Mouse (Mus musculus): ENCODE data around the gene Lnx2. TPM values are rescaled to one million over a fixed set of nuclear protein-coding genes. Genes with fewer than 3 reads are reported as not detected.

Gene Lnx2
- polyA plus RNA-seq, 1 experiment from 2014 or later: 10.8 TPM

- Histone ChIP-seq H3K4me1 (no peaks in the 10 kb centered on the region), H3K4me3 (no peak overlapping the region), H3K4me2 (replicated peaks) (no peak overlapping the region), H3K9ac (replicated peaks) (no peak overlapping the region), H3K27me3 (no peaks in the 10 kb centered on the region), H3K36me3 (no peaks in the 10 kb centered on the region), H3K9me3 (no peaks in the 10 kb centered on the region), H3K27ac (replicated peaks) (no peak overlapping the region)
- no peak for ATAC-seq (replicated peaks)
- WGBS: 93% methylated on average over 12 of the region's 12 CpGs
Observed at GRCm38 (mm10) chr5:146998802-146999201, 77.6 kb downstream of the Lnx2 start.

- Histone ChIP-seq H3K4me1 (0 out of 2 replicates have a peak, but pooled peaks cover 3% of the 10 kb centered on the region), H3K4me2 (replicated peaks) (no peak overlapping the region), H3K27me3 (no peaks in the 10 kb centered on the region), H3K27ac (replicated peaks) (no peak overlapping the region), H3K4me3 (no peak overlapping the region), H3K36me3 (no peaks in the 10 kb centered on the region), H3K9ac (replicated peaks) (no peak overlapping the region), H3K9me3 (no peaks in the 10 kb centered on the region)
- no peak for ATAC-seq (replicated peaks)
- 83% methylated on average over 7 of the region's 7 CpGs for WGBS
Observed at GRCm38 (mm10) chr5:146996812-146997211, 79.6 kb downstream of the Lnx2 start.

DNA sequence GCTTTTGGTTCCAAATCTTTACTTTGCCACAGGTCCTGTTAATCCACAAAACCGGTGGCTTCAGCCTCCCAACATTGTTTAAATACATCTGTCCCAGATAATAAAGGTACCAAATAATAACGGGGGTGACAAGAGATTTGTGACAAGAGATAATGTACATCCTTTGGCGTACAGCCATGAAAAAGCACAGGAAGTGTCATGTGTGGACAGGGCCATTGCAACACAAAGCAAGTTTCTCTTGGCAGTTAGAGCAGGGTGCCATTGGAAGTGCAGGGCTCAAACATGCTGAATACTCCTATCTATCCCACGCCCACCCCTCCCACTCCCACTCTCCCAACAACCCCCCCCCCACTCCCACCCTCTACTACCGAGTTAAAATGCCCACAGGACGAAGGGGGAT lies 81.4 kb downstream of the Lnx2 start:
- no peak for ATAC-seq (replicated peaks)
- Histone ChIP-seq H3K27me3 (no peaks in the 10 kb centered on the region; the same call in 1 of the 2 replicates), H3K4me1 (0 out of 2 replicates have a peak, but pooled peaks cover 3% of the 10 kb centered on the region), H3K9me3 (no peaks in the 10 kb centered on the region), H3K36me3 (no peaks in the 10 kb centered on the region), H3K4me3 (no peak overlapping the region), H3K4me2 (replicated peaks) (no peak overlapping the region), H3K9ac (replicated peaks) (no peak overlapping the region), H3K27ac (replicated peaks) (no peak overlapping the region)
- 73% methylated on average over 6 of the region's 6 CpGs for WGBS

GRCm38 (mm10) chr5:146993509-146993908 lies 82.9 kb downstream of the Lnx2 start:
- H3K9ac ChIP-seq (replicated peaks): no peak overlapping the region
- no peak overlapping the region for H3K4me3 ChIP-seq
- H3K4me1 ChIP-seq: 0 out of 2 replicates have a peak, but pooled peaks cover 3% of the 10 kb centered on the region
- ATAC-seq (replicated peaks): no peak
- no peak overlapping the region for H3K4me2 ChIP-seq (replicated peaks)
- H3K36me3 ChIP-seq: no peaks in the 10 kb centered on the region
- no peaks in the 10 kb centered on the region for H3K9me3 ChIP-seq
- no peaks in the 10 kb centered on the region; the same call in 1 of the 2 replicates for H3K27me3 ChIP-seq
- WGBS: 63% methylated on average over 8 of the region's 8 CpGs
- no peak overlapping the region for H3K27ac ChIP-seq (replicated peaks)

GRCm38 (mm10) chr5:146989051-146989450 lies 87.3 kb downstream of the Lnx2 start:
- no peak overlapping the region for H3K4me3 ChIP-seq
- H3K27ac ChIP-seq (replicated peaks): no peak overlapping the region
- no peak for ATAC-seq (replicated peaks)
- H3K36me3 ChIP-seq: no peaks in the 10 kb centered on the region
- H3K4me2 ChIP-seq (replicated peaks): no peak overlapping the region
- H3K9me3 ChIP-seq: no peaks in the 10 kb centered on the region
- H3K27me3 ChIP-seq: peaks cover 5% of the 10 kb centered on the region; the same call in 1 of the 2 replicates
- peaks cover 20% of the 10 kb centered on the region for H3K4me1 ChIP-seq
- 76% methylated on average over 5 of the region's 5 CpGs for WGBS
- H3K9ac ChIP-seq (replicated peaks): no peak overlapping the region

DNA sequence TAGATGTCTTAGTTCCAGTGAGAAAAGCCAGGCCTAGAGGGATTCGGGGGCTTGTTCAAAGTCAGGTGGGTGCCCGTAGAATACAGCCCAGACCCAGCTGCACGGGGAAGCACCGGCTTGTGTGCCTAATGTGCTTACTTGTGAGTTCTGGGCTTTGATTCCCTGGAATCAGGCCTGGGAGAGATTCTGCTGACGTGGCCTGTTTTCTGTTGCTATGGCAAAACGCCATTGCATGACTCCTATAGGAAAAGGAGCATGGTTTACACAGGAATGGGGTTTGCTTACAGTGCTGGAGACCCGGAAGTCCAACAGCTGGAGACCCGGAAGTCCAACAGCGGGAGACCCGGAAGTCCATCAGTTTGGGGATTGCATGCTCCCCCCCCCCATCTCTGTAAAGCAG lies 88.8 kb downstream of the Lnx2 start:
- Histone ChIP-seq H3K4me3 (no peak overlapping the region), H3K4me1 (peaks cover 17% of the 10 kb centered on the region), H3K27ac (replicated peaks) (no peak overlapping the region), H3K36me3 (no peaks in the 10 kb centered on the region), H3K4me2 (replicated peaks) (no peak overlapping the region), H3K27me3 (peaks cover 18% of the 10 kb centered on the region), H3K9me3 (no peaks in the 10 kb centered on the region), H3K9ac (replicated peaks) (no peak overlapping the region)
- WGBS: 74% methylated on average over 10 of the region's 10 CpGs
- ATAC-seq (replicated peaks): no peak

DNA sequence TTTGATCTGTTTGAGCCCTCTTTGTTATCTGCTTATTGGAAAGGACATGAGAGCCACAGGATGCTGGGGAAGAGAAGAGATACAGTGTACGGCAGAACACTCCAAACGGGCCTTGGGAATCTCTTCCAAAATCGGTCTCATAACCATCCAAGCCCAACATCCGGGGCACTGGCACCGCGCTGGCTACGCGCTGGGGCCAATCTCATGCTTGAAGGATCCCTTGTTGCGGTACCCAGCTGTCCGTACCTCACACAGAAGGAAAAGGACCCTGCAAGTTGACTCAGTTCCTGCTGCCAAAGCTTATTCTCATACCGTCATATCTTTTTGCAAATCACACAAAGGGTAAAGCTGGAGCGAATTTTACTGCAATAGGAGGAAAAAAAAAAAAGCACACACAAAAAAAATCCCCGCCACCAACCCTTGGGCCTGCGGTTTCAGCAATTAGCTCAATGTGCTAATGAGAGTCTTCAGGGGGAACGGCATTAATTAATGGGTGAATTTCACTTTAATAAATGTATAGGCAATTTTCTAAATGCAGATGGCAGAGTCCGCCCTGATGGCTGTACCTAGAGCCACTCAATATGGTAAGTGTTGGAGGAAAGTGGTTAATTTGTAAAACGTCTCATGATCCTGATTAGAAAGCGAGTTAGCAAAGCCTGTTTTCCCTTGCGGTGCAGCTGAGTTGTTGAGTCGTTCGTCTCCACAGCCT lies 90.5 kb downstream of the Lnx2 start:
- Histone ChIP-seq H3K36me3 (no peaks in the 10 kb centered on the region), H3K9me3 (no peaks in the 10 kb centered on the region), H3K27ac (replicated peaks) (peak overlapping the region; percentile 62), H3K27me3 (peaks cover 23% of the 10 kb centered on the region), H3K4me1 (peaks cover 17% of the 10 kb centered on the region), H3K4me3 (peak overlapping the region; percentile 16; the same call in 1 of the 2 replicates), H3K9ac (replicated peaks) (peak overlapping the region; percentile 42; the same call in 1 of the 2 replicates), H3K4me2 (replicated peaks) (peak overlapping the region; percentile 26)
- 16% methylated on average over 21 of the region's 21 CpGs for WGBS
- ATAC-seq (replicated peaks): peak; percentile 61; the same call in 1 of the 2 replicates

- no peaks in the 10 kb centered on the region for H3K36me3 ChIP-seq
- H3K4me3 ChIP-seq: no peak overlapping the region
- ATAC-seq (replicated peaks): no peak
- H3K4me2 ChIP-seq (replicated peaks): no peak overlapping the region
- no peak overlapping the region for H3K9ac ChIP-seq (replicated peaks)
- peaks cover 17% of the 10 kb centered on the region for H3K4me1 ChIP-seq
- no peaks in the 10 kb centered on the region for H3K9me3 ChIP-seq
- 8% methylated on average over 8 of the region's 8 CpGs for WGBS
- H3K27ac ChIP-seq (replicated peaks): no peak overlapping the region
- peaks cover 23% of the 10 kb centered on the region for H3K27me3 ChIP-seq
Observed at GRCm38 (mm10) chr5:146983216-146983615, 93.2 kb downstream of the Lnx2 start.

DNA sequence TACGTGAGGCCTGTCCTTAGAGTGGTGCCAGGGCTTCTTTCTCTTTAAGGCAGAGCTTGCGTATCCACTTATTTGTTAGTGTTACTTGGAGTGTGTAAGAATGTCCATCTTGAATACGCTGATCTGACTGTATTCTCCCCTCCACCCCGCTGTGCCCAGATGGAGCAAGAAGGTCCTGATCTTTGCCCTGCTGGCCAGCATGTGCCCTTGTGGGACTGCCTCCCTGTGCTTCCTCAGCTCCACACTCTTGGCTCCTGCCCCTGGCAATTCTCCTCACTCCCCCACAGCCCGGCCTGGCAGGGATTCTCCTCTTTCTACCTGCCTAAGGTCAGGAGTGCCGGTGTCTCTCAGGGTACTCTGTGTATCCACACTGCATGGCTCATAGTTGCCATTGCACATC lies 95.0 kb downstream of the Lnx2 start:
- ATAC-seq (replicated peaks): no peak
- H3K27ac ChIP-seq (replicated peaks): no peak overlapping the region
- peaks cover 9% of the 10 kb centered on the region for H3K4me1 ChIP-seq
- no peak overlapping the region for H3K4me3 ChIP-seq
- 84% methylated on average over 6 of the region's 6 CpGs for WGBS
- H3K36me3 ChIP-seq: no peaks in the 10 kb centered on the region
- no peaks in the 10 kb centered on the region for H3K9me3 ChIP-seq
- peaks cover 23% of the 10 kb centered on the region for H3K27me3 ChIP-seq
- no peak overlapping the region for H3K9ac ChIP-seq (replicated peaks)
- H3K4me2 ChIP-seq (replicated peaks): no peak overlapping the region

GRCm38 (mm10) chr5:146974781-146975123 lies 101.6 kb downstream of the Lnx2 start:
- Histone ChIP-seq H3K27ac (replicated peaks) (no peak overlapping the region), H3K4me2 (replicated peaks) (no peak overlapping the region), H3K9ac (replicated peaks) (no peak overlapping the region), H3K9me3 (no peaks in the 10 kb centered on the region), H3K36me3 (no peaks in the 10 kb centered on the region), H3K27me3 (peaks cover 12% of the 10 kb centered on the region; the same call in 1 of the 2 replicates), H3K4me1 (no peaks in the 10 kb centered on the region), H3K4me3 (no peak overlapping the region)
- 63% methylated on average over 13 of the region's 13 CpGs for WGBS
- ATAC-seq (replicated peaks): no peak

- 83% methylated on average over 25 of the region's 25 CpGs for WGBS
- H3K4me2 ChIP-seq (replicated peaks): no peak overlapping the region
- H3K9ac ChIP-seq (replicated peaks): no peak overlapping the region
- no peak overlapping the region for H3K4me3 ChIP-seq
- peaks cover 2% of the 10 kb centered on the region for H3K4me1 ChIP-seq
- no peak for ATAC-seq (replicated peaks)
- H3K27ac ChIP-seq (replicated peaks): no peak overlapping the region
- no peaks in the 10 kb centered on the region for H3K9me3 ChIP-seq
- H3K36me3 ChIP-seq: no peaks in the 10 kb centered on the region
- peaks cover 15% of the 10 kb centered on the region; the same call in 1 of the 2 replicates for H3K27me3 ChIP-seq
Observed at GRCm38 (mm10) chr5:146973858-146974780, 102.3 kb downstream of the Lnx2 start.

DNA sequence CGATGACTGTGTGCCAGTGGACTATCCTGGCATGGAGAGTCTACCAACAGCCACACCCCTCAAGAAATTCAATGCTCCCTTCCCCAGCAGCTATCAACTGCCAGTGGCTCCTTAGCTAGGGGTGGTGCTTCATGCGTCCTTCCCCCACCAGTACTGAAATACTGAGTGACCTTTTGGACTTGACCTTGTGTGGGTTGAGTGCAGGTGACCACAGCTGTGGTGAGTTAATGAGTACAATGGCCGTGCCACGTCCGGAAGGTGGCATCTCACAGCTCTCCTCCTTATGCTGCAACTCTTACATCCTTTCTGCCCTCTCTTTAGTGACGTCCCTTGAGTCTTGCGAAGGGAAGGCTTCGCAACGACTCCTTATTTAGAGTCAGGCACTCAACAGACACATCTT lies 103.0 kb downstream of the Lnx2 start:
- Histone ChIP-seq H3K9me3 (no peaks in the 10 kb centered on the region), H3K36me3 (no peaks in the 10 kb centered on the region), H3K27me3 (peaks cover 15% of the 10 kb centered on the region; the same call in 1 of the 2 replicates), H3K9ac (replicated peaks) (no peak overlapping the region), H3K4me1 (peaks cover 5% of the 10 kb centered on the region), H3K4me2 (replicated peaks) (no peak overlapping the region), H3K27ac (replicated peaks) (no peak overlapping the region), H3K4me3 (no peak overlapping the region)
- no peak for ATAC-seq (replicated peaks)
- 93% methylated on average over 9 of the region's 9 CpGs for whole genome bisulfite sequencing

All from forebrain, embryonic 15.5 days (tissue).